Mouse (Mus musculus) right cerebral cortex, postnatal 36 days (tissue): ENCODE measurements at regions not wholly inside any gene's neighbourhood (a gene's known extent, or its start where the extent isn't known, plus 50 kb on each side); places are given as distances from the start of the nearest gene placed in this dataset.
"Not testable (repeated sequence)": the region's sequence is repeated elsewhere in the genome, so short reads cannot be mapped to it uniquely, and the experiment has no call there.

Experiments
- DNase-seq, 2 experiments: peaks; one replicate each; pipeline ENCODE4 v3.0.0; 2022; ENCODE audit warnings: low spot score in 2 of 2, mixed read lengths in 1 of 2

- DNase-seq: no peak
Measured at GRCm38 (mm10) chr3:18740344-18740743, 792.1 kb downstream of the Cypt12 start.

DNA sequence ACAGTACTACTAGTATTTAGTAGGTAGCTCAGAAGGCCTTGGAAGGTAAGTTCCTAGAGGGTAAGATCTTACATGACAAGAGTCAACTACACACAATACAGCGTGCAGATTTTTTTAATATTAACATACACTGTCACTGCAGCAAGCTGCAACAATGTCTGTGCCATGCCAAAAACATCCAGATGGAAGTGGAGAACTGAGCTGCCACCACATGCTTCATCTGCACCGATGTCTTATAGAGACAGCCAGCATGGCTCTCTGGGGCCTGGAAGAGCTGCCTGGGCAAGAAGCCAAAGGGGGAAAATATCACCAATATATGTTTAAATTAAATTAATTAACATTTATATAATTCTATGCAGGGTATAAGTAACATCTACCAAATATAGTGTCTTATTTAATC lies 795.3 kb downstream of the Cypt12 start:
- no peak for DNase-seq

DNA sequence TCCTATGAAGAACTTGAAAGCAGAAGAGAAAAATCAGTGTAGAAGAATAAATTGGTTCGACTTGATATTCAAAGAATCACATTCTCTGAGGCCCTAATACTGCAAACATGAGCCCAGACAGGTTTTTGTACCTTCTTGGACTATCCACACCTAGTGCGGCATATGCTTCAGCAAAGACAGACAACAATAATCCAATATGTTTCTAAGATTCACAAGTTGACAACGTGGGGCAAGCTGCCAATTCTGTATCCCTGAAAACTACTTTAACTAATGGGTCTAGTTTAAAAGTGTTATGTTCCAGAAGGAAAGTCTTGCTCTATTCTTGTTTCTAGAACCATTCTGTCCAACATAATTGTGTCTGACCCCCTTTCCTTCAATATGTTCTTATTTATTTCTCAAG lies 796.0 kb downstream of the Cypt12 start:
- no peak for DNase-seq

DNA sequence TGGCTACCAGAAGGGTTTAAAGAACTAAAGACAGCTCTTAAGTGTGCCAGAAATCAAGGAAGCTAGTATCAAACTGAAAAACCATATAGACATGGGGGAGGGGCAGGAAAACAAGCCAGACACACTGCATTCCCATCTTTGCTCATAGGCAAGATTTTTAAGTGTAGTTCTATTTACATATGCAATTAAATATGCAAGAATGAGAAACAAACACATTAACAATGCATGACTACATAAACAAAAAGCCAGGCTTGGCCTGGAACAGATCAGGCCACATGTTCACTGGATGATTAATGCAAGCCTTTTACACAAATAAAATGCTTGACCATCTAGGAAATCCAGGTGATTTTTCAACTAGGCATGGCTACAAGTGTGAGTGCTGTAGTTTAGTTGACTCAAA lies 798.0 kb downstream of the Cypt12 start:
- DNase-seq: no peak

GRCm38 (mm10) chr3:18746898-18747297 lies 798.7 kb downstream of the Cypt12 start:
- no peak for DNase-seq

GRCm38 (mm10) chr3:18751660-18752259 lies 803.5 kb downstream of the Cypt12 start:
- no peak for DNase-seq

- peak in 1 of 2 experiments; percentile 6 for DNase-seq
Measured at GRCm38 (mm10) chr3:18764301-18765078, 816.3 kb downstream of the Cypt12 start.

- DNase-seq: no peak
Measured at GRCm38 (mm10) chr3:18778481-18778880, 830.3 kb downstream of the Cypt12 start.

DNA sequence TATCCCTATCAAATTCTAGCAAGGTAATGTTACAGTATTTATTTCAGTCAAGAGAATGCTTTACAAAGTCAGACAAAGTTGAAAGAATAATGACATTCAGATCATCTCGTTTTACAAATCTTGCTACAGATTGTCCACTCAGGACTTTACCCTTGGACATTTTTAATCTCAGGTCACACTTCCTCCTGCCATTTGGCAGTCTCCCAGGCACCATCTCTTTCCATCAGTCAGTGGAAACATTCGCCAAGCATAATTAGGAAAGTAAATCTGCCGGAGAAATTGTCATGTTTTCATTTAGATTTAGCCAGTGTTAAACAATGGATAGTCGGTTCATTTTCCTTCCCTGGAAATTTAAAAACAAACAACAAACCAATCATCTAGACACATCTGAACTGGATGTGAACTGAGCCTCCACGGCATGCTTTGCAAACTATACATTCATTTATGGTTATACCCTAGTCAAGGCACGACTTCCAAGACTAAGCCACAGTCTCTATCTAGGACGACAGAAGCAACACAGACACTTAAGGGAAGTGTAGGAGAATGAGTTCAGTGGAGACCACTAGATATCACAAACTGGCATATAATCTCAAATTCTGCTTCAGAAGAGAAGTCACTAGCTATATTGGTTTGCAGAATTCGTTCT lies 839.4 kb downstream of the Cypt12 start:
- no peak for DNase-seq

- no peak for DNase-seq
Measured at GRCm38 (mm10) chr3:18802794-18803193, 825.7 kb downstream of the 1700064H15Rik start.

GRCm38 (mm10) chr3:18828788-18829320 lies 799.6 kb downstream of the 1700064H15Rik start:
- not testable (repeated sequence) for DNase-seq

GRCm38 (mm10) chr3:18868117-18868739 lies 760.2 kb downstream of the 1700064H15Rik start:
- DNase-seq: no peak

DNA sequence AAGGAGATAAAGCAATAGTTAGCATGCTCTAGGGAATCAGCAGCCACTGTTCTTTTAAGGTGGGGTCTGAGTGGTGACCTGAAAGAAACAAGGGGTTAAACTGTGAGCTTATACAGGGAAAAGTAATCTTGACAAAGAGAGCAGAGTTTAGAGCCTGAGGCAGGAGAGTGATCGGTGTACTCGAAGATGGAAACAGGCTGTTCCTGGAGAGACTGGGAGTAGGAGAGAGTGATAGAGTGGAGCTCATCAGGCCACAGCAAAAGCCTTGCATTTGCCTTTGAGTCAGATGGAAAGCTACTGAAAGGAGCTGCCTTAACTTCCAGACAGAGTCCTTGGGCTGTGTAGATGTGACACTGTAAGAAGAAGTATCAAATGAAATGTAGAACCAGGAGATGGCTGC lies 759.7 kb downstream of the 1700064H15Rik start:
- DNase-seq: no peak

DNA sequence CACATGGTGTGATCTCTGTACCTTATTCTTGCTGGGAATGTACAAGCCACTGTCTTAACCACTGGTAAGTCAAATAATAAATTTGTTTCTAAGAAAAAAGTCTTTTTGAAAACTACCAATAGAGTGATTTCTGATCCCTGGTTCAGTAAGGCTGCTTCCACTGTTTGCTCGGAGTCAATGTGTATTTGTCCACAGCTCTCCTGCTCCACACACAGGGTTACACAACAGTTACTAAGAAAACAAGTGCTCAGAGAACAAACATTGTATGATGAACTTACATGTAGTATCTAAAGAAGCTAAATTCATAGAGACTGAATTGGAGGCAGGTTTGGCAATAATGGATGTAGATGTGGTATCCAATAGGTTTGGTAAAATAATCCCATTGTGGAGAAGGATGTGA lies 751.4 kb downstream of the 1700064H15Rik start:
- DNase-seq: no peak

- DNase-seq: no peak
Measured at GRCm38 (mm10) chr3:18877572-18877971, 750.9 kb downstream of the 1700064H15Rik start.

DNA sequence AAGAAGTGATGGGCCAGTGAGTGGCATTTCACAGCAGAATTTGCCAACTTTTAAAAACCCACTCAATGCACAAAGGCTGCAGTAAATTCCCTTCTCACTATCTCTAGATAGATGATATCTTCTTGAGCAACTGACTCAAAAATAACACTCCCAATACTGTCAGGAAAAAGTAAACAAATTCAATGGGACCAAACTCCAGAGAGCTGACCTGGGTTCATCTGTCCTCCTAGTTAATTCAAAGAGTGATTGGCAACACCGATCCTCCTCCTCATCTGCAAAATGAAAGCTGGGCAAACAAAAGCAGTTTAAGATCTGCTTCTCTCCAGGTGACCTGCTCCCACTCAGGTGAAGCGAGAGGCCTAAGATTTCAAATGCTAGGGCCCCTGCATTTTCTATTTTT lies 747.3 kb downstream of the 1700064H15Rik start:
- DNase-seq: no peak

GRCm38 (mm10) chr3:18892813-18893212 lies 735.7 kb downstream of the 1700064H15Rik start:
- no peak for DNase-seq

GRCm38 (mm10) chr3:18905769-18906168 lies 722.7 kb downstream of the 1700064H15Rik start:
- no peak for DNase-seq

DNA sequence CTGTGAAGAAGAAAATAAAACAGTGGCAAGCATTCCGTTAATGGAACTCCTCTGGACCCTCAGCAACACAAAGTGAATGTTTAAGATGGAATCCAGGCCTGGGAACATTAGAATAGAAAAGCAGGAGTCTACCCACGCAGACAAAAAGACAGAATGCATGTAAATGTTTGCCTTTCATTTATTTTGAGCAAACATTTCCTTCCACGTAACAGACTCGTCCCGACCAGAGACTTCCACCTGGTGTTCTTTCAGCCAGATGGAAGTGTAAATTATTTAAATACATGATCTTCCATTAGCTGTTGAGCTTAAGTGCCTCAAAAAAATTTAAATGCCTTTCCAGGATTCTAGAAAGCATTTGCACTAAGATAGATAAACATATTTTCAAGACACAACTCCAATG lies 722.3 kb downstream of the 1700064H15Rik start:
- no peak for DNase-seq

DNA sequence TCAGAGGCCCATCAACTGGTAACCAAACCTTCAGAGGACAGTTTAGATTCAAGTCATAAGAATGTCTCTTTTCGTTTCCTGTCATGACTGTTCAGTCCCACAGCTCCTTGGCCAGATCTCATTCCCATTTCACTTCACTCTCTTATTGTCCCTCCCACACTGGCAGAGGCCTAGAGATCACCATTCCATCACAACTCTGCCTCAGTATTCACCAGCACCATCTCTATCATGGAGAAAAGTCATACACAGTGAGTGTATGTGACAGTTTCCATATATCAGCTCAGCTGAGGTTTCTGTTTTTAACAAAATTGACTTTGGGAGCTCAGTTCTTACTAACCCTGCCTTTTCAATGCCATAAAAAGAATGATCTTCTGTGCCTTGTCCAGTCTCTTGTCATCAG lies 719.7 kb downstream of the 1700064H15Rik start:
- no peak for DNase-seq

DNA sequence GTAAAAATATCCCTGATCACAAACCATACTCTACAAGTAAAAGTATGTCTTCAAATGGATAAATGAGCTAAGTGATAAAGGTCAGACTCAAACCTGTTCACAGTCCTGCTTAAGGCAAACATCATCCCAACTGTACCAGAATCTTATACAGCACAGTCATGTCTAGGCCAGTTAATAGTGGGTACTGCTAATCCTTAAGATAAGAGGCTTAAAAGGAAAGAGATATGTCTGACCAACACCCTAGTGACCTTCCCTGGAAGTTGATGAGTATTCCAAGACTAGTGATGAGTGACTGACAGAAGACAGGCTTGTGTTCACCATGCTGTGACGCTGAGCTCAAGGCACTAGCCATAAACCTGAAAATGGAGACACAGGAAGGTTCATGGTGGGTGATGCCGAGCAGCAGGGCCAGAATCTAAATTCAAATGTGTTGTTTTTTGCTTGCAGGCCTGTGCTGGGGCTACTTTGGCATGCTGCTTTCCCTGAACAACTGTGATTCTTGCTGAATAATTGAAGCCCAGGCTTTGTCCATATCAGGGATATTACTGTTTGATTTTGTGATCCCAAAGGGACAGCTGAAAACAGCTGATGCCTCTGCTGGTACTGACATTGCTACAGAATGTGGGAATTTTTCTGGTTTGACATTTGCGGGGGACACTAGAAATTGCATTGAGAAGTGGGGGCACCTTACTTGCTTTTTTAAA lies 699.9 kb downstream of the 1700064H15Rik start:
- no peak for DNase-seq

GRCm38 (mm10) chr3:18929105-18929492 lies 699.4 kb downstream of the 1700064H15Rik start:
- DNase-seq: no peak
